Mouse (Mus musculus) left cerebral cortex, adult 8-10 months (tissue): ENCODE results near the gene Srcap. TPM values are rescaled to one million over a fixed set of nuclear protein-coding genes. Genes with fewer than 3 reads are reported as not detected.
"Not testable (repeated sequence)": the region's sequence is repeated elsewhere in the genome, so short reads cannot be mapped to it uniquely, and the experiment has no call there.

Experiments
- DNase-seq, 2 experiments: peaks; one replicate each; pipeline ENCODE4 v3.0.0; 2022; ENCODE audit warnings: low spot score in 2 of 2
- total RNA-seq, 4 experiments: library from RNA; stranded (reverse); gene quantifications; 2 replicates each; pipeline ENCODE4 v1.2.4; 2022

The Srcap gene
- total RNA-seq = 100 to 1,000 TPM; 112 to 117 (median 115) TPM

GRCm38 (mm10) chr7:127511808-127512230, at the start of gene Srcap:
Gene Srcap, plus strand, starts transcription at chr7:127511983.
- peak; percentile 90 to 97 for DNase-seq

- no peak for DNase-seq
Measured at GRCm38 (mm10) chr7:127465191-127465590, 46.6 kb upstream of the Srcap start.

- DNase-seq = not testable (repeated sequence)
Measured at GRCm38 (mm10) chr7:127465670-127466069, 46.1 kb upstream of the Srcap start.

DNA sequence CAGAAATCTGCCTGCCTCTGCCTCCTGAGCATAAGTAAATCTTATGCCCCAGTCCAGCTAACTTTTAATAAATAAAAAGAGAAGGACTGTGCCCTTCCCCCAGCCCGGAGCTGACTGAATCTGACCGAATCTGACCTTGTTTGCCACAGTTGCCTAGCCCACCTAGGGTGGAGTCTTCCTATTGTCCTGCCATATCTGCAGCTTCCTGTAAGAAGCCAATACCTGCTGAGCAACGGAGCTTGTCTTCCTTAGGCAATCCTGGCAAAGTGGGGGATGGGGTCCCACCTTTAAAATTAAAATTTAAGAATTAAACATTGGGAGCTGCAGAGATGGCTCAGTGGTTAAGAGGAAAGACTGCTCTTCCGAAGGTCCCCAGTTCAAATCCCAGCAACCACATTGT, 45.2 kb upstream of the Srcap start:
- DNase-seq = no peak

DNA sequence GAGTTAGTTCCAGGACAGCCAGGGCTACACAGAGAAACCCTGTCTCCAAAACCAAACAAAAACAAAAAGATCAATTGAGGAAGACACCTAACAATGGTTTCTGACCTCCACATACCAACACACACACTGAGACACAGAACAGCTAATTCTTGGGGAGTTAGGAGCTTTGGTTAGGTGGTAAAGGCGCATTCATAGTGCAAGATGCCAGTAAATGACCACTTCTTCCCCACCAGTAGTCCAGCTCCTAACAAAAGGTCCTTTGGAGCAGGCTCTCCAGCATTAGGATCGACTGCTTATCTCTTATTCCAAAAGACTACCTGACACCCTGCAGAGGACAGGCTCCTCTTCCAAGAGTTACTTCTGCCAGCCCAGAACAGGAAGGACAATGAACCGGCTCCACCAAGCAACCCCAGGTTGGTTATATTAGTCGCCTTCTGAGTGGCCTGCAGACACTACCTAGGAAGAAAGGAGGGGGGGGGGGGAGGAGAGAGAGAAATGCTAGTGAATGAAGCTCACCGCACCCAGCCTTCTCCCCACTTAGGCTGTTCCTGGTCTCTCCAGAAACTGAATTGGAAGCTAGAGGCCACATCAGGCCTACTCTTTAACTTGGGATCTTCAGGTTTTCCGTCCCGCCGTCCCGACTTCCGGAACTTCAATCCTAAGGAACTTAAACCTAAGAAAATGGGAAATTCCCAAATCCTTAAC, 41.6 kb upstream of the Srcap start:
- DNase-seq = no peak

GRCm38 (mm10) chr7:127470743-127471645, 40.8 kb upstream of the Srcap start:
- DNase-seq = peak; percentile 81 to 97

GRCm38 (mm10) chr7:127471646-127472010, 40.2 kb upstream of the Srcap start:
- DNase-seq = peak in 1 of 2 experiments; percentile 65

GRCm38 (mm10) chr7:127472060-127472459, 39.7 kb upstream of the Srcap start:
- peak in 1 of 2 experiments; percentile 41 for DNase-seq

- no peak for DNase-seq
Measured at GRCm38 (mm10) chr7:127473705-127474104, 38.1 kb upstream of the Srcap start.

DNA sequence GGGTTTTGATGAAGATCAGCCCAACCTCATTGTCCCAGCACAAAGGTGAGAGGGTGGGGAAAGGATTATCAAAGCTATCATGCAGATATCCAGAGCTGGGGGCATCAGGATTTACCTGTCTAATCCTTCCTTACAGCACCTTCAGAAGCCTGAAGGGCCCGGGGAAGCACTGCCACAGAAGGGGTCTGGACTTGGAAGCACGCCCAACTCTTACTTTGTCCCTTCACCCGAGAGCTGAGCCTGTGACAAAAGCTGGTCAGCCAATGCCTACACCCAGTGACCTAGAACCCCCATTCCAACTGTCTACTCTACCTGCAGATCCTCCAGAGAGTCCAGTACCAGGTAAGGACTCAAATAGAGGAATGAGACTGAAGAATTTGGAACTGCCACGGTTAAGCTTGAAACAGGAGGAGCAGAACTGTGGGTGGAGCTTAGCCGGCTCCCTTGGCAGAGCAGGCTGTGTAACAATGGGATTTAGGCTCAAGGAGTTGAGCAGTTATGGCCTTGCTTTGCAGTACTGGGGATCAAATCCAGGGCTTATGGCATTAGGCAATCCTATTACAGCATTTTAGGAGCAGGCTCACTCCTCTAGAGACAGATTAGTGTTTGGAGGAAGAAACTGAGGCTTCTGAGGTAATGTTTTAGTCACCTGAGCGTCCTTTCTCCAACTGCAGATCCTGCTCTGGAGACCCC, 37.3 kb upstream of the Srcap start:
- no peak for DNase-seq

- DNase-seq = no peak
Measured at GRCm38 (mm10) chr7:127475186-127475740, 36.5 kb upstream of the Srcap start.

- DNase-seq = no peak
Measured at GRCm38 (mm10) chr7:127476336-127476735, 35.4 kb upstream of the Srcap start.

GRCm38 (mm10) chr7:127476855-127477254, 34.9 kb upstream of the Srcap start:
- DNase-seq = no peak

GRCm38 (mm10) chr7:127477687-127478634, 33.8 kb upstream of the Srcap start:
- DNase-seq = peak; percentile 100

GRCm38 (mm10) chr7:127478635-127479317, 33.0 kb upstream of the Srcap start, which contains the start of gene Fbrs:
Gene Fbrs, plus strand, starts transcription at chr7:127479199.
- DNase-seq = peak in 1 of 2 experiments; percentile 95

DNA sequence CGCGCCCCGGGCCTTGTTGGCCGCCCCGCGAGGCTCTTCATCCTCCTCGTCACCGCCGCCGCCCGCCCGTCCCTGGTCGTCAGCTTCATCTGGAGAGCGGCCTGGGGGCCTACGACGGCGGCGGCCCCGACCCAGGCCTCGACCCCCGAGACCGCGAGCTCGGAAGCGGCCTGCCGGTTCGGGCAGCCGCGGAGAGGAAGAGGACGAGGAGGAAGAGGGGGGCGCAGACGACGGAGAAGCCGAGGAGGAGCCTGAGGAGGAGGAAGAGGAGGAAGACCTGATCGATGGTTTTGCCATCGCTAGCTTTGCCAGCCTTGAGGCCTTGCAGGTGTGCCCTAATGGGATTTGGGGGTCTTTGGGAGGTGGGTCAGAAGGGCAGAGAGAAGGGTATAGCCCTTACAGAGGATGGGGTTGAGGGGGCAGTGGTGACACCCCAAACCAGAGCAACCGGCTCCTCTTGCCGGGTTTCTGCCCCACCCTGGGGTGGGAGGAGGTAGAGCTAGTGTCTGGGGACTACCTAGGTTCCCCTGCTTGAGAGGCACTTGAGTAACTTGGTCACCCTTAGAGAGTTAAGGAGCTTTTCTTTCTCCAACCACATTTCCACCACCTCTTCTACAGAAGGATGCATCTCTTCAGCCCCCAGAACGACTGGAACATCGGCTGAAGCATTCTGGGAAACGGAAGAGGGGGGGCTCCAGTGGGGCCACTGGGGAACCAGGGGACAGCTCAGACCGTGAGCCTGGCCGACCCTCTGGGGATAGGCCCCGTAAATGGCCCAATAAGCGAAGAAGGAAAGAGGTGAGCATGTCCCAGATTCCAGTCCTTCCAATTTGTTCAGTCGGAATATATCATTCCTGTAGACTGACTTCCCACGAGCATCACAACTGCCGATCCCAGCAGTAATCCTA, 32.2 kb upstream of the Srcap start:
- no peak for DNase-seq

GRCm38 (mm10) chr7:127480321-127480720, 31.5 kb upstream of the Srcap start:
- DNase-seq = no peak

DNA sequence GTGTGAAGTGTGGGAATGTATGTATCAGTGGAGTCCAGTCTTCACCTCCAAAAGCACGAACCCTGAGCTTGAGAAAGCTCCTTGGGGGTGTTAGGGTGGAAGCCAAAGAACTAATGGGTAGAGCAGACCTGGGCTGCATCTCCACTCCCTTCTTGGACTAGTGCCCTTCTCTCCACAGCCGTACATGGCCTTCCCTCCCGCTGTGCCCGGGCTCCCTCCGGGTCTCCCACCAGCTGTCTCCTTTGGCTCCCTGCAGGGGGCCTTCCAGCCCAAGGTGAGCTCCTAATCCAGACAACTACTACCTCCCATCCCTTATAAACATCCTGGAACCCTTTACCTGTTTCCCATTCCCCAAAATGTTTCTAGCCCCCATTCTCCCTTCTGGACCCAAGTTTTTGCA, 26.4 kb upstream of the Srcap start:
- no peak for DNase-seq

DNA sequence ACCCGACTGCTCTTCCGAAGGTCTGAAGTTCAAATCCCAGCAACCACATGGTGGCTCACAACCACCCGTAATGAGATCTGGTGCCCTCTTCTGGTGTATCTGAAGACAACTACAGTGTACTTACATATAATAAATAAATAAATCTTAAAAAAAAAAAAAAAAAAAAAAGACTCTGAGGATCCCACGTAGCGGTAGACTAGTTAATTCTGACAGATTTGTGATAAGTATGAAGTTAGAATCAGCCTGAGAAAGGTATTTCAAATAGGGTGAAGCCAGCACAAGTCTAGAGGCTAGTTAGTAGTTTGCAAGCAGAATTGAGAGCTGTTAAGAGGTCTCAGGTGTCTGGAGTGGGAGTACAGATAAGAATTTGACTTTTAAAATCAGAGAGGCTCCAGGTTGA, 23.4 kb upstream of the Srcap start:
- DNase-seq = not testable (repeated sequence)
